Mouse (Mus musculus): ENCODE data around the gene Hpn. TPM values are rescaled to one million over a fixed set of nuclear protein-coding genes. Genes with fewer than 3 reads are reported as not detected.

Hpn gene
- polyA plus RNA-seq, 1 experiment from 2014 or later: 4.9 TPM

DNA sequence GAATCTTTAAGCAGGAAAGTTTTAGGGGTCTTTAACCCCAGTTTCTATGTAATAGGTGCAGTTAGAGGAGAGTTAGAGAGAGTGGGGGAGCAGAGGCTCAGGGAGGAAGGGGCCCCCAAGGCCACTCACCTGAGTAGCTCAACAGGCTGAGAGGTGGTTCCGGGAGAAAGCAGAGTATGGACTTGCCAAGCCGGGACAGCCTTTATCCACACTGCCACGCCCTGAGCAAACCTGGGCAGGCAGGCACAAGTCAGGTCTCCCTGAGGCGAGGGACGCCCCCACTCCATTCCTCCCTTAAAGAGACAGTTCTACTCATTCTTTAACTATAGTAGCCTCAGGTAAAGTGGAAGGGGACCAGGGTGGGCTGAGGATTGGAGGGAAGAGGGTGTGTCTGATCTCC is 38.6 kb downstream of the Hpn start, which contains the start of gene Fxyd3:
Gene Fxyd3, minus strand, starts transcription at position 213 of the 400 bp plus-strand sequence.
- Histone ChIP-seq H3K9me3 (ENCODE audit: control insufficient read depth, low read length) (no peaks in the 10 kb centered on the region), H3K27ac (replicated peaks; ENCODE audit: low read depth, low read length) (peak within 1 kb of the TSS; percentile 52), H3K27me3 (replicated peaks; ENCODE audit: control insufficient read depth, insufficient read depth, low read length) (no peaks in the 10 kb centered on the region), H3K4me1 (ENCODE audit: control insufficient read depth, insufficient read depth, low read length) (peaks cover 8% of the 10 kb centered on the region; the same call in 1 of the 2 replicates), H3K4me2 (ENCODE audit: low read depth, low read length) (peak within 1 kb of the TSS; percentile 25), H3K4me3 (ENCODE audit: low read depth, low read length) (peak within 1 kb of the TSS; percentile 4; the same call in 1 of the 2 replicates), H3K9ac (ENCODE audit: low read depth, low read length) (0 out of 2 replicates have a peak within 1 kb of the TSS, but pooled peaks have one; percentile 3), H3K36me3 (ENCODE audit: control insufficient read depth, insufficient read depth, low read length) (no peaks in the 10 kb centered on the region)
- DNase-seq (ENCODE audit: low spot score) (peak; percentile 65), ATAC-seq (ENCODE audit: low read depth) (peak; percentile 60; the same call in 1 of the 2 replicates)
- WGBS: 30% methylated on average over 5 of the region's 5 CpGs

DNA sequence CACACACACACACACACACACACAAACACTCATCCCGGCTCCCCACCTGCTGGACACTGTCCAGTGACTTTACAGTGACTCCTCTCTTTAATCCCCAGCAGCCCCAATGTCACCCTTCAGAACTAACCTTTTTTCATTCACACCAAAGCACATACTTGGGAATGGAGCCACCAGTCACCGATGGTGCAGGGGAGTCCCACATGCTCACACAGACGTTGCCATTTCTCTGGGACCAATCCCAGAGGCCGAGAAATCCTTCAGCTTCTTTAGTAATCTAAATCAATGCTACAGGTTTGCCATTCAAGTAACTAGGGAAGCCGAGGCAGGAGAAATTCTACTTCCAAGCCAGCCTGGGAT is 40.4 kb downstream of the Hpn start:
- no peak overlapping the region for H3K4me3 ChIP-seq (ENCODE audit: low read depth, low read length)
- no peaks in the 10 kb centered on the region for H3K9me3 ChIP-seq (ENCODE audit: control insufficient read depth, low read length)
- H3K27me3 ChIP-seq (replicated peaks; ENCODE audit: control insufficient read depth, insufficient read depth, low read length): no peaks in the 10 kb centered on the region
- H3K36me3 ChIP-seq (ENCODE audit: control insufficient read depth, insufficient read depth, low read length): no peaks in the 10 kb centered on the region
- 77% methylated on average over 5 of the region's 5 CpGs for WGBS
- H3K27ac ChIP-seq (replicated peaks; ENCODE audit: low read depth, low read length): no peak overlapping the region
- no peak overlapping the region for H3K9ac ChIP-seq (ENCODE audit: low read depth, low read length)
- no peak overlapping the region for H3K4me2 ChIP-seq (ENCODE audit: low read depth, low read length)
- H3K4me1 ChIP-seq (ENCODE audit: control insufficient read depth, insufficient read depth, low read length): peaks cover 8% of the 10 kb centered on the region; the same call in 1 of the 2 replicates
- DNase-seq (ENCODE audit: low spot score) (no peak), ATAC-seq (ENCODE audit: low read depth) (no peak)

- ATAC-seq (ENCODE audit: low read depth): no peak
- no peak overlapping the region for H3K4me3 ChIP-seq (ENCODE audit: low read depth, low read length)
- 71% methylated on average over 7 of the region's 7 CpGs for whole genome bisulfite sequencing
- no peak overlapping the region for H3K27ac ChIP-seq (replicated peaks; ENCODE audit: low read depth, low read length)
- H3K36me3 ChIP-seq (ENCODE audit: control insufficient read depth, insufficient read depth, low read length): no peaks in the 10 kb centered on the region
- no peaks in the 10 kb centered on the region for H3K27me3 ChIP-seq (replicated peaks; ENCODE audit: control insufficient read depth, insufficient read depth, low read length)
- H3K4me2 ChIP-seq (ENCODE audit: low read depth, low read length): no peak overlapping the region
- no peak for DNase-seq (ENCODE audit: low spot score)
- H3K9ac ChIP-seq (ENCODE audit: low read depth, low read length): no peak overlapping the region
- H3K4me1 ChIP-seq (ENCODE audit: control insufficient read depth, insufficient read depth, low read length): peaks cover 8% of the 10 kb centered on the region; the same call in 1 of the 2 replicates
- H3K9me3 ChIP-seq (ENCODE audit: control insufficient read depth, low read length): no peaks in the 10 kb centered on the region
These were observed 40.9 kb downstream of the Hpn start for GRCm38 (mm10) chr7:31074061-31074712.

- peaks cover 8% of the 10 kb centered on the region; the same call in 1 of the 2 replicates for H3K4me1 ChIP-seq (ENCODE audit: control insufficient read depth, insufficient read depth, low read length)
- H3K4me3 ChIP-seq (ENCODE audit: low read depth, low read length): no peak overlapping the region
- ATAC-seq (ENCODE audit: low read depth) (no peak), DNase-seq (ENCODE audit: low spot score) (no peak)
- H3K27ac ChIP-seq (replicated peaks; ENCODE audit: low read depth, low read length): no peak overlapping the region
- no peaks in the 10 kb centered on the region for H3K36me3 ChIP-seq (ENCODE audit: control insufficient read depth, insufficient read depth, low read length)
- no peaks in the 10 kb centered on the region for H3K27me3 ChIP-seq (replicated peaks; ENCODE audit: control insufficient read depth, insufficient read depth, low read length)
- H3K9me3 ChIP-seq (ENCODE audit: control insufficient read depth, low read length): no peaks in the 10 kb centered on the region
- H3K9ac ChIP-seq (ENCODE audit: low read depth, low read length): no peak overlapping the region
- H3K4me2 ChIP-seq (ENCODE audit: low read depth, low read length): no peak overlapping the region
These were observed 41.5 kb downstream of the Hpn start for GRCm38 (mm10) chr7:31073546-31073945.

DNA sequence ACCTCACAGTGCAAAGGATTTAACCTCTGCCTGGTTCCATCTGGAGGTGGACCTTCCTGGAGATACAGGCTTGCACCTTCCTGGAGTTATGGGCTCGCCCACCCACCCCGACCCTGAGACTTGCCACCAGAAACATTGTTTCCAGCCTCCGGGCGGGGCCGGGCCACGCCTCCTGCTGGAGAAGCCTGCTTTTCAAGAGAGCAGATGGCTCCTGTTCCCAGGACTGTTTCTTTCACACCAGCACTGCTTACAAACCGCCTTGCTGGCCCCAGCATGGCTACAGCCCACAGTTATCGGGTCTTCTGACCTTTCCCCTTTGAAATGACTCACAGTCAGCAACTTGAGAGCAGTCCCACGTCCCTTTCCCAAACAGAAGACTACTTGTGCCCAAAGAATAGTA is 42.8 kb downstream of the Hpn start:
- Histone ChIP-seq H3K4me2 (ENCODE audit: low read depth, low read length) (no peak overlapping the region), H3K9me3 (ENCODE audit: control insufficient read depth, low read length) (no peaks in the 10 kb centered on the region), H3K36me3 (ENCODE audit: control insufficient read depth, insufficient read depth, low read length) (no peaks in the 10 kb centered on the region), H3K4me3 (ENCODE audit: low read depth, low read length) (no peak overlapping the region), H3K27ac (replicated peaks; ENCODE audit: low read depth, low read length) (no peak overlapping the region), H3K4me1 (ENCODE audit: control insufficient read depth, insufficient read depth, low read length) (peaks cover 6% of the 10 kb centered on the region; the same call in 1 of the 2 replicates), H3K9ac (ENCODE audit: low read depth, low read length) (no peak overlapping the region), H3K27me3 (replicated peaks; ENCODE audit: control insufficient read depth, insufficient read depth, low read length) (no peaks in the 10 kb centered on the region)
- no peak for DNase-seq (ENCODE audit: low spot score)
- 38% methylated on average over 9 of the region's 9 CpGs for WGBS
- no peak for ATAC-seq (ENCODE audit: low read depth)

GRCm38 (mm10) chr7:31070324-31070723 is 44.8 kb downstream of the Hpn start:
- Histone ChIP-seq H3K4me3 (ENCODE audit: low read depth, low read length) (no peak overlapping the region), H3K27ac (replicated peaks; ENCODE audit: low read depth, low read length) (no peak overlapping the region), H3K9me3 (ENCODE audit: control insufficient read depth, low read length) (no peaks in the 10 kb centered on the region), H3K4me1 (ENCODE audit: control insufficient read depth, insufficient read depth, low read length) (no peaks in the 10 kb centered on the region), H3K27me3 (replicated peaks; ENCODE audit: control insufficient read depth, insufficient read depth, low read length) (no peaks in the 10 kb centered on the region), H3K9ac (ENCODE audit: low read depth, low read length) (no peak overlapping the region), H3K4me2 (ENCODE audit: low read depth, low read length) (no peak overlapping the region), H3K36me3 (ENCODE audit: control insufficient read depth, insufficient read depth, low read length) (no peaks in the 10 kb centered on the region)
- DNase-seq (ENCODE audit: low spot score) (no peak), ATAC-seq (ENCODE audit: low read depth) (no peak)
- WGBS: 78% methylated on average over 6 of the region's 6 CpGs

DNA sequence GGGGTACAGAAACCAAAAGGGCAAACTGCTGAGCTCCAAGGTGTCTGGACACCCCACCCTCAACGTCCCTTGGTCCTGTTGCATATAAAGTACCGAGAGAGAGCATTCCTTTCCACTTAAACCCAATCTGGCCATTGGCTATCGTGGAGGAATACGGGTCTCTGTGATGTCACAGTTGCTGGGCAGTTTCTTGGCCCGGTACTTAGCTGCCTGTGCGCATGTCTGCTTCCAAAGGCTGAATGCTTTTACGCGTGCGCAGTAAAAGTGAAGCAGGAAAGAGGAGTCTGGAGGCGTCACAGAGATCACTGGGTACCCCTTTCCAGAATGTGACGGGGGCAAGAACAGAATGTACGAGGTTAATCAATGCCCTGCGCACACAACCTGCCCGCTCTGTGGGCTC is 45.6 kb downstream of the Hpn start:
- no peak for ATAC-seq (ENCODE audit: low read depth)

DNA sequence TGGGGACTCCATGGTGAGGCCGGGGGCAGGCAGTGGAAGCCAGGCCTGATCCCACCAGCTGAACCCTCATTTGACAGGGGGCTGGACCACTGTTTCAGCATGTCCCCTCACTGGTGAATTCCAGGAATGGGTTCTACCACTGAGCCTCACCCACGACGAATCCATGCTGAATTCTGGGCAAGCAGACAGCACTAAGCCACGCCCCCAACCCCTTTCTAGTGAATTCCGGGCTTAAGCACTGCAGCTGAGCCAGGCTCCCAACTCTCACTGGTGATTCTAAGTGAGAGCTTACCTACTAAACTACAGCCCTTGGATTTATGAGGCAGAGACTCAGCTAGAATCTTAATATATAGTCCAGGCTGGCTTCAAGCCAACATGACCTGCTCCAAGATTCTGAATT is 47.3 kb downstream of the Hpn start:
- Histone ChIP-seq H3K4me3 (ENCODE audit: low read depth, low read length) (no peak overlapping the region), H3K4me2 (ENCODE audit: low read depth, low read length) (no peak overlapping the region), H3K36me3 (ENCODE audit: control insufficient read depth, insufficient read depth, low read length) (no peaks in the 10 kb centered on the region), H3K9me3 (ENCODE audit: control insufficient read depth, low read length) (no peaks in the 10 kb centered on the region), H3K4me1 (ENCODE audit: control insufficient read depth, insufficient read depth, low read length) (no peaks in the 10 kb centered on the region), H3K27me3 (replicated peaks; ENCODE audit: control insufficient read depth, insufficient read depth, low read length) (no peaks in the 10 kb centered on the region), H3K9ac (ENCODE audit: low read depth, low read length) (no peak overlapping the region), H3K27ac (replicated peaks; ENCODE audit: low read depth, low read length) (0 out of 2 replicates have a peak overlapping the region, but pooled peaks have one; percentile 28)
- WGBS: 40% methylated on average over 5 of the region's 5 CpGs
- DNase-seq (ENCODE audit: low spot score) (peak; percentile 83), ATAC-seq (ENCODE audit: low read depth) (peak; percentile 67)

More for the DNA sequence above, 45.6 kb downstream of the Hpn start:
- no peak for DNase-seq (ENCODE audit: low spot score)
- Histone ChIP-seq H3K27ac (replicated peaks; ENCODE audit: low read depth, low read length) (no peak overlapping the region), H3K36me3 (ENCODE audit: control insufficient read depth, insufficient read depth, low read length) (no peaks in the 10 kb centered on the region), H3K27me3 (replicated peaks; ENCODE audit: control insufficient read depth, insufficient read depth, low read length) (no peaks in the 10 kb centered on the region), H3K9me3 (ENCODE audit: control insufficient read depth, low read length) (no peaks in the 10 kb centered on the region), H3K4me2 (ENCODE audit: low read depth, low read length) (no peak overlapping the region), H3K4me1 (ENCODE audit: control insufficient read depth, insufficient read depth, low read length) (no peaks in the 10 kb centered on the region), H3K4me3 (ENCODE audit: low read depth, low read length) (no peak overlapping the region), H3K9ac (ENCODE audit: low read depth, low read length) (no peak overlapping the region)
- 83% methylated on average over 14 of the region's 14 CpGs for WGBS

DNA sequence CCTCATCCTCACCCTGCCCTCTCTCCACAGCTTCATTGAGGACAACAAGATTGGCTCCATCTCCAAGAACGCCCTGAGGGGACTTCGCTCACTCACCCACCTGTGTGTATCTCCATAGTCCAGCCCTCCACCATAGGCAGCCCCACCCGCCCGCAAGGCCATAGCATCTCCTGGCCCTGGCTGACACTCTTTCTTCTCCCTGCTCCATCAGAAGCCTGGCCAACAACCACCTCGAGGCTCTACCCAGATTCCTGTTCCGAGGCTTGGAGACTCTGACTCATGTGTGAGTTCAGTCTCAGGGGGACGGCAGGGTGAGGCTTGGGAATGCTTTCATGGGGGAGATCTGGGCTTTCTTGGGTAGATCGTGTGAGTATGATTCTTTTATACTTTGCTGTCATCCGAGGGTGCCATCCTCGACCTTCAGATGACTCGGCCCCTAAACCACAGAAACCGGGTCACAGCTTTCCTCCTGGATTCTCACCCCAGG is 52.0 kb downstream of the Hpn start:
- no peaks in the 10 kb centered on the region for H3K27me3 ChIP-seq (replicated peaks; ENCODE audit: control insufficient read depth, insufficient read depth, low read length)

More for the DNA sequence above, 52.0 kb downstream of the Hpn start:
- Histone ChIP-seq H3K36me3 (ENCODE audit: control insufficient read depth, insufficient read depth, low read length) (no peaks in the 10 kb centered on the region), H3K4me1 (ENCODE audit: control insufficient read depth, insufficient read depth, low read length) (no peaks in the 10 kb centered on the region), H3K27ac (replicated peaks; ENCODE audit: low read depth, low read length) (no peak overlapping the region), H3K4me3 (ENCODE audit: low read depth, low read length) (no peak overlapping the region), H3K4me2 (ENCODE audit: low read depth, low read length) (no peak overlapping the region), H3K9me3 (ENCODE audit: control insufficient read depth, low read length) (no peaks in the 10 kb centered on the region), H3K9ac (ENCODE audit: low read depth, low read length) (no peak overlapping the region)
- 84% methylated on average over 12 of the region's 12 CpGs for WGBS
- DNase-seq (ENCODE audit: low spot score) (no peak), ATAC-seq (ENCODE audit: low read depth) (no peak)

Data from embryonic facial prominence, embryonic 14.5 days (tissue).